Mouse (Mus musculus): ENCODE measurements around the gene Pip5k1b.

DNA sequence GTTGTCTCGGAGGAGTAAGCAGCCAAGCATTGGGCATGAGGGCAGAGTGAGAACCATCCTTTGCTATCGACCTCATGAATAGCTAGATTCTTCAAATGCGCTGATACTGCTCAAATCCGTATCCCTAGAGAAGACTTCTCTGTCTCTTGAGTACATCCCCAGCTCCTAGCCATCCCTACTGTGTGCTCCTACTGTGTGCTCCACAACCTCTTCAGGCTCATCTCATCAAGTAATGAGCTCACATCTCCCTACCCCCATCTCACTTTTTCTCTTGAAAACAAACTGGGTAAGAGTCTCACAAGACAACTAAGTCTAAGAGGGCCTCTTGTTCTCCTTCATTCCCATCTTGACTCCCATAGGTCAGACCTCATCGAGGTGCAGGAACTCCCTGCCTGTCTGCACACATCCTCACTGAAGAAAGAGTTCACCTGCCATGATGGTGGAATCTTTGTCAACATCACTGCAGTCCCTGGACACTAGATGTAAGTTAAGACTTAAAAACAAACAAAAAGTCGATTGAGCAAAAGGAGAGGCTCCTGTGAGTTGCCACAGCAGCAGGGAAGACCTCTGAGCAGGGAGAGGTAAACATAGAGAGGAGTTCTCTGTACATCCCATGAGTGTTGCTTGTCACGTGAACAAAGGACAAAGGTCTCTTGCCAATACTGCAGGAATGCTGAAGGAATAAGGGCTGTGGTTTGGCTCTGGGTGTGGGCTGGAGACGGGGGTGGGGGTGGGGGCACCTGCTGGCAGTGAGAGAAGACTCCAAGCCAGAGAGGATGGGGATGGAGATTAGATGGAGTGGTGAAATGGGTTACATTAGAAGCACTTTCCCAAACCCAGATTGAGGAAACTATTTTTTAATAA, 69.0 kb downstream of the Pip5k1b start:
- TF ChIP-seq MAFK (IDR thresholded peaks at IDR 0.05; ENCODE audit: insufficient read depth, low read depth, low read length) (no peak), ZC3H11A (IDR thresholded peaks at IDR 0.05; ENCODE audit: borderline replicate concordance, low read depth, low read length) (no peak), HCFC1 (IDR thresholded peaks at IDR 0.05; ENCODE audit: borderline replicate concordance, insufficient read depth, low read length) (no peak), ZNF384 (IDR thresholded peaks at IDR 0.05; ENCODE audit: low read depth, low read length) (no peak)
